Comparison of ENCODE assay signal across 8 mouse cellular contexts in genomic region chr5:100798165-100798860, GRCm38 (mm10). TPM values are rescaled to one million over a fixed set of nuclear protein-coding genes. Genes with fewer than 3 reads are reported as not detected.
DNase-seq lines count a peak whose midpoint lies in the region; ATAC-seq and TF ChIP-seq lines count a peak whose summit lies in the region.

TSS of gene Helq (minus strand) at chr5:100798598.
TSS of gene Mrps18c (plus strand) at chr5:100798627.

- peaks cover 38% of the 10 kb centered on the region for H3K79me2 ChIP-seq in MEL (ENCODE audit: control insufficient read depth, insufficient read depth, low read length, poor library complexity)

- H3K27me3 ChIP-seq in MEL (ENCODE audit: control insufficient read depth in 1 of 2, insufficient read depth in 2 of 2, low read length in 2 of 2) = no peaks in the 10 kb centered on the region
- no peaks in the 10 kb centered on the region for H3K27me3 ChIP-seq in cerebellum, adult 2 months (ENCODE audit: control insufficient read depth, insufficient read depth, low read length)
- H3K27me3 ChIP-seq in lung, embryonic 16.5 days (ENCODE audit: control insufficient read depth, insufficient read depth, low read depth, low read length) = no peaks in the 10 kb centered on the region

- H3K9ac ChIP-seq in MEL (ENCODE audit: control insufficient read depth, low read depth, low read length, poor library complexity, severe bottlenecking) = peak within 1 kb of the TSS; percentile 94
- H3K9ac ChIP-seq in lung, embryonic 16.5 days (ENCODE audit: low read length) = peak within 1 kb of the TSS; percentile 78

- H3K36me3 ChIP-seq in MEL (ENCODE audit: control insufficient read depth in 1 of 2, insufficient read depth in 2 of 2, low read length in 2 of 2) = peaks cover 6 to 26% of the 10 kb centered on the region in 2 experiments; a peak in 3 of 4 replicates
- H3K36me3 ChIP-seq in lung, embryonic 16.5 days (ENCODE audit: control insufficient read depth, insufficient read depth, low read length) = peaks cover 4% of the 10 kb centered on the region; the same call in 1 of the 2 replicates

- peak within 1 kb of the TSS; percentile 72 for H3K27ac ChIP-seq in MEL (ENCODE audit: control insufficient read depth, low read depth, low read length)
- H3K27ac ChIP-seq in cerebellum, adult 2 months (ENCODE audit: insufficient read depth, low read length) = peak within 1 kb of the TSS; percentile 24
- H3K27ac ChIP-seq in lung, embryonic 16.5 days (ENCODE audit: low read length) = no peak within 1 kb of the TSS

- H3K4me1 ChIP-seq in MEL (ENCODE audit: control insufficient read depth in 1 of 2, insufficient read depth in 2 of 2, low read length in 2 of 2) = peaks cover 4 to 12% of the 10 kb centered on the region in 2 experiments
- peaks cover 3% of the 10 kb centered on the region for H3K4me1 ChIP-seq in cerebellum, adult 2 months (ENCODE audit: control insufficient read depth, insufficient read depth, low read length)
- H3K4me1 ChIP-seq in lung, embryonic 16.5 days (replicated peaks; ENCODE audit: control insufficient read depth, insufficient read depth, low read length) = no peaks in the 10 kb centered on the region; the same call in none of the 2 replicates

- no peak for TF ChIP-seq RAD21 in MEL (IDR thresholded peaks at IDR 0.05; ENCODE audit: low read depth, low read length)

- no peaks in the 10 kb centered on the region for H3K9me3 ChIP-seq in MEL (replicated peaks; ENCODE audit: insufficient read depth, low read length)
- no peaks in the 10 kb centered on the region for H3K9me3 ChIP-seq in lung, embryonic 16.5 days (ENCODE audit: control insufficient read depth, low read length)

- peak within 1 kb of the TSS; percentile 87 for H3K4me2 ChIP-seq in lung, embryonic 16.5 days (ENCODE audit: low read depth, low read length)

- TF ChIP-seq EP300 in MEL (IDR thresholded peaks at IDR 0.05; ENCODE audit: low read depth in 1 of 2, low read length in 2 of 2) = peak in 1 of 2 experiments; percentile 55; a peak in 2 of 4 replicates

- WGBS in cerebellum, adult 2 months = under 1% methylated on average over 67 of the region's 67 CpGs
- WGBS in lung, embryonic 16.5 days = under 1% methylated on average over 67 of the region's 67 CpGs

- peak within 1 kb of the TSS; percentile 62 to 96 for H3K4me3 ChIP-seq in MEL (ENCODE audit: control insufficient read depth in 1 of 2, insufficient read depth in 1 of 2, low read depth in 2 of 2, low read length in 2 of 2)
- H3K4me3 ChIP-seq in cerebellum, adult 2 months (replicated peaks; ENCODE audit: insufficient read depth, low read depth, low read length) = peak within 1 kb of the TSS; percentile 85
- H3K4me3 ChIP-seq in lung, embryonic 16.5 days (ENCODE audit: low read length) = peak within 1 kb of the TSS; percentile 88

- peak; percentile 85 to 90 for TF ChIP-seq POLR2A in MEL (IDR thresholded peaks at IDR 0.05; ENCODE audit: control insufficient read depth in 1 of 2, insufficient read depth in 1 of 2, low read depth in 1 of 2, low read length in 2 of 2, poor library complexity in 1 of 2)
- TF ChIP-seq POLR2A in cerebellum, adult 2 months (IDR thresholded peaks at IDR 0.05; ENCODE audit: borderline replicate concordance, insufficient read depth, low read length) = peak; percentile 74

- DNase-seq in MEL (ENCODE audit: low read depth, low spot score) = peak; percentile 97
- peak; percentile 95 for DNase-seq in cerebellum, adult 2 months
- DNase-seq in forelimb bud, embryonic 11.5 days (ENCODE audit: low read depth, low spot score) = peak; percentile 93
- DNase-seq in layer of hippocampus, adult 9-10 months (ENCODE audit: low spot score) = peak; percentile 87
- DNase-seq in ovary, postnatal 10 days (ENCODE audit: low spot score) = peak; percentile 67
- DNase-seq in thymus, postnatal 10 days (ENCODE audit: low spot score in 2 of 2) = peak; percentile 88 to 91

- peak; percentile 90 to 96 for ATAC-seq in hematopoietic stem cell, adult 5-6 weeks (replicated peaks in 1 of 2; ENCODE audit: insufficient read depth in 1 of 2, low FRiP score in 2 of 2, low TSS enrichment in 1 of 2, low read depth in 1 of 2, poor library complexity in 2 of 2, severe bottlenecking in 2 of 2)
- peak; percentile 97 for ATAC-seq in lung, embryonic 16.5 days (ENCODE audit: low read depth)

- no peak for TF ChIP-seq CTCF in MEL (IDR thresholded peaks at IDR 0.05 in 2 of 3, conservative IDR thresholded peaks at IDR 0.05 in 1 of 3; ENCODE audit: control insufficient read depth in 1 of 3, insufficient read depth in 1 of 3, low read depth in 2 of 3, low read length in 3 of 3, poor library complexity in 1 of 3, severe bottlenecking in 1 of 3)
- no peak for TF ChIP-seq CTCF in cerebellum, adult 2 months (IDR thresholded peaks at IDR 0.05; ENCODE audit: borderline replicate concordance, insufficient read depth, low read depth, low read length)

TF ChIP-seq in MEL, 35 proteins besides CTCF, POLR2A, EP300 and RAD21:
- TF ChIP-seq GATA1 (IDR thresholded peaks at IDR 0.05; ENCODE audit: low read depth, low read length) (peak; percentile 62), POLR2AphosphoS5 (IDR thresholded peaks at IDR 0.05; ENCODE audit: borderline replicate concordance, low read depth, low read length) (no peak), POLR2AphosphoS2 (IDR thresholded peaks at IDR 0.05; ENCODE audit: low read length) (peak; percentile 53; the same call in 1 of the 2 replicates), CHD2 (IDR thresholded peaks at IDR 0.05; ENCODE audit: low read length) (no peak), ETS1 (IDR thresholded peaks at IDR 0.05; ENCODE audit: low read depth, low read length) (peak; percentile 52; the same call in 1 of the 2 replicates), MYB (IDR thresholded peaks at IDR 0.05; ENCODE audit: low read depth, low read length) (no peak), USF2 (IDR thresholded peaks at IDR 0.05; ENCODE audit: borderline replicate concordance in 1 of 2, insufficient read depth in 1 of 2, low read depth in 1 of 2, low read length in 2 of 2) (peak; percentile 79 to 86), TCF12 (IDR thresholded peaks at IDR 0.05; ENCODE audit: low read depth, low read length) (peak; percentile 80), HCFC1 (IDR thresholded peaks at IDR 0.05; ENCODE audit: low read depth, low read length) (peak; percentile 94), TBP (IDR thresholded peaks at IDR 0.05; ENCODE audit: low read depth, low read length) (peak; percentile 88), NRF1 (IDR thresholded peaks at IDR 0.05; ENCODE audit: insufficient read depth, low read depth, low read length, poor library complexity, severe bottlenecking) (peak; percentile 36; the same call in 1 of the 2 replicates), USF1 (IDR thresholded peaks at IDR 0.05; ENCODE audit: low read depth, low read length) (peak; percentile 98), MXI1 (IDR thresholded peaks at IDR 0.05; ENCODE audit: low read depth, low read length) (peak; percentile 69), MAFK (IDR thresholded peaks at IDR 0.05; ENCODE audit: borderline replicate concordance, low read depth, low read length) (no peak), ZKSCAN1 (IDR thresholded peaks at IDR 0.05; ENCODE audit: low read depth, low read length) (no peak), ZMIZ1 (IDR thresholded peaks at IDR 0.05; ENCODE audit: low read depth, low read length) (peak; percentile 22), MAZ (IDR thresholded peaks at IDR 0.05; ENCODE audit: low read depth, low read length) (no peak), JUND (IDR thresholded peaks at IDR 0.05; ENCODE audit: low read depth, low read length) (no peak), UBTF (IDR thresholded peaks at IDR 0.05; ENCODE audit: borderline replicate concordance, insufficient read depth, low read depth, low read length) (0 out of 2 replicates have a peak, but pooled peaks have one; percentile 74), TAL1 (IDR thresholded peaks at IDR 0.05; ENCODE audit: low read length) (no peak), MYC (IDR thresholded peaks at IDR 0.05; ENCODE audit: low read depth, low read length) (no peak), NELFE (IDR thresholded peaks at IDR 0.05; ENCODE audit: low read depth, low read length) (peak; percentile 78), ZNF384 (IDR thresholded peaks at IDR 0.05; ENCODE audit: low read depth, low read length) (no peak), SIN3A (IDR thresholded peaks at IDR 0.05; ENCODE audit: low read length) (peak; percentile 93), E2F4 (IDR thresholded peaks at IDR 0.05; ENCODE audit: borderline replicate concordance, low read depth, low read length) (peak; percentile 97), BHLHE40 (IDR thresholded peaks at IDR 0.05; ENCODE audit: borderline replicate concordance, low read depth, low read length) (peak; percentile 95), MEF2A (IDR thresholded peaks at IDR 0.05; ENCODE audit: extremely low read depth, insufficient replicate concordance, low read depth, low read length, poor library complexity, severe bottlenecking) (no peak), ELF1 (IDR thresholded peaks at IDR 0.05; ENCODE audit: low read depth, low read length) (peak; percentile 91), KAT2A (conservative IDR thresholded peaks at IDR 0.05; ENCODE audit: low read depth, low read length) (no peak; the same call in 1 of the 2 replicates), MAX (IDR thresholded peaks at IDR 0.05; ENCODE audit: low read length) (peak; percentile 70; the same call in 1 of the 2 replicates), RCOR1 (IDR thresholded peaks at IDR 0.05; ENCODE audit: low read depth, low read length) (no peak), GABPA (IDR thresholded peaks at IDR 0.05; ENCODE audit: low read depth, low read length) (no peak)

RNA-seq across cellular contexts. Expression of gene Helq, which starts in this region (rescaled TPM):
- total RNA-seq in MEL (2012; rRNA removed) = 16.3 and 22.7 TPM in 2 replicates
- 10 to 100 TPM in 1 of 2 experiments, not detected in 1; 32.2 TPM for polyA plus RNA-seq in MEL (2012; ENCODE audit: insufficient read depth in 1 of 2, insufficient read length in 2 of 2, low read depth in 1 of 2, low replicate concordance in 2 of 2, missing spikeins in 1 of 2)
- 47.5 and 51.6 TPM in 2 replicates for polyA plus RNA-seq in cerebellum, adult 2 months (2012; rRNA removed)
- total RNA-seq in hematopoietic stem cell, adult 5-6 weeks (2017) = 20.6 and 29.9 TPM in 2 replicates
- polyA plus RNA-seq in lung, embryonic 16.5 days (2015; fragmentation: Nextera tagmentation; extraction: Ambion mirVana) = 10.9 and 14.1 TPM in 2 replicates

RNA-seq across cellular contexts. Expression of gene Mrps18c, which starts in this region (rescaled TPM):
- 110 and 135 TPM in 2 replicates for total RNA-seq in MEL (2012; rRNA removed)
- 100 to 1,000 TPM in 1 of 2 experiments, not detected in 1; 135 TPM for polyA plus RNA-seq in MEL (2012; ENCODE audit: insufficient read depth in 1 of 2, insufficient read length in 2 of 2, low read depth in 1 of 2, low replicate concordance in 2 of 2, missing spikeins in 1 of 2)
- 42.4 and 42.5 TPM in 2 replicates for polyA plus RNA-seq in cerebellum, adult 2 months (2012; rRNA removed)
- 78.1 and 114 TPM in 2 replicates for total RNA-seq in hematopoietic stem cell, adult 5-6 weeks (2017)
- polyA plus RNA-seq in lung, embryonic 16.5 days (2015; fragmentation: Nextera tagmentation; extraction: Ambion mirVana) = 154 and 158 TPM in 2 replicates
